Mouse (Mus musculus): Measurements from ENCODE around the gene Sct. TPM values are rescaled to one million over a fixed set of nuclear protein-coding genes. Genes with fewer than 3 reads are reported as not detected.
"Not testable (repeated sequence)": the region's sequence is repeated elsewhere in the genome, so short reads cannot be mapped to it uniquely, and the experiment has no call there.

Sct gene
- total RNA-seq, 1 experiment from 2014 or later, result not detected

- no peak for DNase-seq
Observed at GRCm38 (mm10) chr7:141291921-141292582, 13.1 kb upstream of the Sct start, which contains the start of gene Drd4. Drd4 (plus strand) TSS chr7:141292006.

DNA sequence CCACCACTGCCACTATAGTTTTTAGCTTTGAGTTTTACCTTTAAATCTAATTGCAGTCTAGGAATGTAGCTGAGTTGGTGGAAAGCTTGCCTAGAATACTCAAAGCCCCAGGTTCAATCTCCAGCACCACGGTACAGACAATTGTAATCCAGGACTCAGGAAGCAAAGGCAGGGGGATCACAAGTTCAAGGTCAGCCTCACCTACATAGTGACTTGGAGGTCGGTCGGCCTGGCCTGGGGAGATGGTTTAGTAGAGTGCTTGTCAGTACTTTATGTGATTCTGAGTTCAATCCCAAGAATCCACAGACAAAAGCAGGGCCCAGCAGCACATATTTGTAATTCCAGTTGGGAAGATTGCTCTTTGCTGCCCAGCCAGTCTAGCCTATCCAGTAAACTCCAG, 9.1 kb upstream of the Sct start:
- DNase-seq, result no peak

GRCm38 (mm10) chr7:141282756-141283155, 3.8 kb upstream of the Sct start:
- DNase-seq, result no peak

DNA sequence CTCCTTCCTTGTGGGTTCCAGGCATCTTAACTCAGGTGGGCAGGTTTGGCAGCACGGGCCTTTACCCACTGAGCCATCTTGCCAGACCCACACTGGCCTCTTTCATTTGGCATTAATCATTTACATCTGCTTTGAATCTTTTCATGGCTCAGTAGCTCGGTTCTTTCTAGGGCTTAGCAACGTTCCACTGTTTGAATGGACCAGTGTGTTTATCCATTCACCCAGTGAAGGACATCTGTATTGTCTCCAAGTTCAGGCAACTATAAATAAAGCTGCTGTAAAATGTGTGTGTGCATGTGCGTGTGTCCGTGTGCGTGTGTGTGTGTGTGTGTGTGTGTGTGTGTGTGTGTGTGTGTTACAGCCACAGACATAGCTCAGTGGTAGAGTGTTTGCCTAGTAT, 2.5 kb upstream of the Sct start:
- no peak for DNase-seq

DNA sequence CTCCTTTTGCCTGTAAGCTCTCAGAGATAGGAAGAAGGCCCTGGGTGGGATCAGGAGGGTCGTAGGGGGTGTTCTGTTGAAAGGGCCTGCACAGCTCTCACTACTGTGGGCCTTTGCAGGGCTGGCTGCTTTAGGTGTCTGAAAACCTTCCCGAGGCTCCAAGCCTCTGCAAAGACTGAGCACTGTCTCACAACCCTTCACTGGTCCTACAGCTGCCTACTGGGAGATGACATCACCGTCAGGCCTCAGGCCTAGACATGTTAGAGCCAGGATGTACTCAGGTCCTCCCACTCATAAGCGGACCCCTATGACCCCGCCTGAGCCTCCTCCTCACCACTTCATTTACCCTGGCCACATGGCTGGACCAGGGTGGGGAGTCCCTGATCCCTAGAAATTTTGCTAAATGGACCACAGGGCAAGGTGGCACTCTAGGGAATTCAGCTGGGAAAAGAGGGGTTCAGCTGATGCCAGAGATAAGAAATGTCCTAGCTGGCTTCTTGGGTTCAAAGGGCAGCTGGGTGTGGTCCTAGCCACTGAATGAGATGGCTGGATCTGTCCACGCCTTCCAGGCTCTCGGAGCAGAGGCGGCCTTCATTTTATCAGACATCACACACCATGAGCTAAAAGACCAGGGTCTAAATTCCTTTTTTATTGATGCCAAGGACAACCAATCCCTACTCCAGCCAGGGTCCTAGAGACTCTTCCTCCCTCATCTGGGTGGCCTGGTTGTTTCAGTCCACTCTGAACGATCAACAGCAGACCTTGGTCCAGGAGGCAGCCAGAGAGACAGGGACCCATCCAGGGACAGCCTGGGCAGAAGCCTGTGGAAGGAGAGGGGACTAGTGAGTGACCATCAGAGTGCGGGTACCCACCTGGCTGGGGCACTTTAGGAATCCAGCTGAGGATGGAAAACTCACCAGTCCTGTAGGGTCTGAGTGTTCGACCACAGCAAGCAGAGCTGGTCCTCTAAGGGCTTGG, 943 bp downstream of the Sct start:
- DNase-seq, result no peak

DNA sequence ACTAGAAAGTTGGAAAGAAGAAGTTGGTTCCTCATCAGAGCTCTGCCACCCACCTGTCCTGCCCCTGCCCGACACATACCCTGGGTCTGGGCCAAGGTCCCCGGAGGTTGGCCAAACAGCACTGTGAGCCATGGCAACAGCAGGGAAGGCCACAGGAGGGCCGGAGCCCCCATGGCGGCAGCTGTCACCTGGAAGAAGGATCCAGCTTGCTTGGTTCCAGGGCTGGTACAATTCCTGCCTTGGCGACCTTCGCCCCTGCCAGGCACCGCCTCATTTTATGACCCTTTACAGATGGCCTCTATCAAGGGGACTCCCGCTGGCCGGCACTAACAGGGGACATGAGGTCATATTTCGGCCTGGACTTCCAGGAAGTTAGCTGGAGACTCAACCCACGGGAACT, 2.4 kb downstream of the Sct start, which contains the start of gene Cdhr5:
Gene Cdhr5, minus strand, starts transcription at position 241 of the 400 bp plus-strand sequence.
- DNase-seq, result no peak

- DNase-seq, result no peak
Observed at GRCm38 (mm10) chr7:141275356-141275755, 3.6 kb downstream of the Sct start.

DNA sequence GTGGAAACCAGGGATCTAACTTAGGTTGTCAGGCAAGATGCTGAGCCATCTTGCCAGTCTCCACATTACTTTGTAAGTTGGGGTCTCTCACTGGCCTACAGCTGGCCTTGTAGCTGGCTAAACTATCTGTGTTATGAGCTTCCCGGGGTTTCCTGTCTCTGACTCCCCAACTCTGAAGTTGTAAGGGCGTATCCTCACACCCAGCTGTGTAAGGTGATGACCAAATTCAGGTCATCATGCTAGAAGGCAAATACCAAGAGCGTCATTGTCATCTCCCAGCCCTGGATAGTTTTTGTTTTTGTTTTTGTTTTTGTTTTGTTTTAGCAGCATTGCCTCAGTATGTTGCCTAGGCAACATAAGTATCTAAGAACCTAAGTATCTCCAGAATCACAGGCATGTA, 8.3 kb downstream of the Sct start:
- no peak for DNase-seq

- no peak for DNase-seq
Observed at GRCm38 (mm10) chr7:141269273-141269545, 9.7 kb downstream of the Sct start.

GRCm38 (mm10) chr7:141268466-141269272, 10.3 kb downstream of the Sct start:
- no peak for DNase-seq

- DNase-seq, result peak; percentile 69
Observed at GRCm38 (mm10) chr7:141265739-141266561, 13.0 kb downstream of the Sct start, which contains the start of gene Irf7. Irf7 (minus strand) TSS chr7:141266481.

GRCm38 (mm10) chr7:141265411-141265738, 13.6 kb downstream of the Sct start:
- no peak for DNase-seq

GRCm38 (mm10) chr7:141264761-141265410, 14.0 kb downstream of the Sct start:
- DNase-seq, result peak; percentile 53

- no peak for DNase-seq
Observed at GRCm38 (mm10) chr7:141264041-141264700, 14.8 kb downstream of the Sct start.

DNA sequence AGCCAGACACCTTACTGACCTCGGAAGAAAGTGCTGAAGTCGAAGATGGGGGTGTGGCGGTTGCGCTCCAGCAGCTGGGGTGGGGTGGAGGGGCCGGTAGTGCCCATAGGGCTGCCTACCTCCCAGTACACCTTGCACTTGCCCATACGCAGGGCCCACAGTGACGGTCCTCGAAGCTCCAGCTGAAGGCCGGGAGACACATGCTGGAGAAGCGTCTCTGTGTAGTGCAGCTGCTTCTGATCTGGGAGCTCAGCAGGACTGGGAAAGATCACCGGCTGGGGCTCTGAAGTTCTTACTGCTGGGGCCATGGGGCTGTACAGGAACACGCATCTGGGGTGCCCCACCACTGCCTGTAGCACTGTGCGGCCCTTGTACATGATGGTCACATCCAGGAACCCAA, 15.3 kb downstream of the Sct start:
- DNase-seq, result no peak

DNA sequence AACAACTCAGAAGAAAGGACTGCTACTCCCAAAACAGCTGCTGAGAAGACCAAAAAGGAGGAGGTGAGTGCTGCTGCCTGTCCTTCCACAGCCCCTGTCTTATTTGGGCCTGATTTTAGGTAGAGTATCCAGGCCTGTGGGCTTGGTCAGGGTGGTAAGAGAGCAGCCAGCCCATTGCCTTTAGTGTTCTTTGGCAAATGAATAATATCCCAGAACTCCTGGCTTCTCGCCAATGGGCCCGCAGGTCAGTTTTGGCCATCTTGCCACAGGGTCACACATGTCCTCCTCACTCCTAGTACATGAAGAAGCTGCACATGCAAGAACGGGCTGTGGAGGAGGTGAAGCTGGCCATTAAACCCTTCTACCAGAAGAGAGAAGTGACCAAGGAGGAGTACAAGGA, 17.5 kb downstream of the Sct start:
- DNase-seq, result no peak

DNA sequence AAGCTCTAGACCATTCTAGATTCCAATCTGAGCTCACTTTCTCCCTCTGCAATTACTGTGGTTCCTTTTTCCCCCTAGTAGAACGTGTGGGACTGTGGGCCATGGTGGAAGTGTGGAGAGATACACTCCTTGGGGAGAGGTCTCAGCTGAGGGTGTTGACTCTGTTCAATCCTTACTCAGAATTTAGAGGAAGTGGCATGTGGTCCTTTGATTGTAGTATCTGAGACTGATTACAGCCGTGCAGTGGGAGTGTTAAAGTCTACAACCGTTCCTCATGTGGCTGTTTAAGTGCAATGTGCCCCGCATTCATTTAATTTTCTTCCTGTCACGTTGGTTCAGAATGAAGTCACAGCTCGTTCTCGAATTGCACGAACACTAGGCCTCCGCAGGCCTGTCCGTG, 22.8 kb downstream of the Sct start:
- no peak for DNase-seq

DNA sequence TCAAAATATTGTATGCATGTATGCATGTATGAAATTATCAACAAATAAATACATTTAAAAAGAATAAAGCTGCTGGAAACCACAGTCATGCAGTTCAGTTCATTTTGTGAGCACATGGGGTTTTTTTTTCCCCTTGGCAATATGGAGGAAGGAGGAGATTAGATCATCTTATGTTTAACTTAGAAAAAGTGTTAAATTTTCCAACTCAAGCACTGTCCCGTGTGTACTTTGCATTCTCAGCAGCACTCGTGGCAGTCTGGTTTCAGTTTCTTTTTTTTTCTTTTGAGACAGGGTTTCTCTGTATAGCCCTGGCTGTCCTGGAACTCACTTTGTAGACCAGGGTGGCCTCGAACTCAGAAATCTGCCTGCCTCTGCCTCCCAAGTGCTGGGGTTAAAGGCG, 28.4 kb downstream of the Sct start:
- DNase-seq, result not testable (repeated sequence)

GRCm38 (mm10) chr7:141231551-141231950, 47.4 kb downstream of the Sct start:
- DNase-seq, result no peak

GRCm38 (mm10) chr7:141231111-141231510, 47.8 kb downstream of the Sct start:
- no peak for DNase-seq

DNA sequence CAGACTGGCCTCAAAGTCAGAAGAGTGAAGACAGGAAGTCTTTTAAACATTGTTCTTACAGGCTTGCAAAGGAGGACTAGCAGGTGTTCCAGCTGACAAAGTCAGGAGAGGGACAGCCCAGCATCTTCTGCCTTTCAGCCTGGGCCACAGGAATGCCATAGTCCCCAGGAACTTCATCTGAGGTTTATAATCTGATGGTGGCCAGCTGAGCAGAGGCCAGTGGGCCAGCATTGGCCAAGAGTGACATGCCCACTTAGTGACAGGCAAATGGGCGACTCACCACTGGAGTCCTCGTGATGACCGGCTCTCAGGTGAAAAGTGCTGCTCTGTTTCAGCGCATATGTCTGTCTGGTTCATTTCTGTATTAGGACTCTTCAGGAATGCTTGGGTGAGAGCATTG, 48.4 kb downstream of the Sct start:
- DNase-seq, result no peak

All from adrenal gland, postnatal 25 days (tissue).